Mouse (Mus musculus): Measurements from ENCODE around the gene Txlng. TPM values are rescaled to one million over a fixed set of nuclear protein-coding genes. Genes with fewer than 3 reads are reported as not detected.
A peak's percentile ranks its signal among the peaks of the same experiment; 100 is the strongest.
"Not testable (repeated sequence)": the region's sequence is repeated elsewhere in the genome, so short reads cannot be mapped to it uniquely, and the experiment has no call there.

The Txlng gene
- total RNA-seq (2021), result 10 to 100 TPM; 19.9 to 20.3 TPM
- long read RNA-seq, experiment 1, partial matches to known transcripts, result 12 of 15 reads
- long read RNA-seq, experiment 1, other reads (novel, unspliced or antisense), result 0 of 15 reads
- long read RNA-seq, experiment 2, partial matches to known transcripts, result 3 of 5 reads
- long read RNA-seq, experiment 2, other reads (novel, unspliced or antisense), result 0 of 5 reads

DNA sequence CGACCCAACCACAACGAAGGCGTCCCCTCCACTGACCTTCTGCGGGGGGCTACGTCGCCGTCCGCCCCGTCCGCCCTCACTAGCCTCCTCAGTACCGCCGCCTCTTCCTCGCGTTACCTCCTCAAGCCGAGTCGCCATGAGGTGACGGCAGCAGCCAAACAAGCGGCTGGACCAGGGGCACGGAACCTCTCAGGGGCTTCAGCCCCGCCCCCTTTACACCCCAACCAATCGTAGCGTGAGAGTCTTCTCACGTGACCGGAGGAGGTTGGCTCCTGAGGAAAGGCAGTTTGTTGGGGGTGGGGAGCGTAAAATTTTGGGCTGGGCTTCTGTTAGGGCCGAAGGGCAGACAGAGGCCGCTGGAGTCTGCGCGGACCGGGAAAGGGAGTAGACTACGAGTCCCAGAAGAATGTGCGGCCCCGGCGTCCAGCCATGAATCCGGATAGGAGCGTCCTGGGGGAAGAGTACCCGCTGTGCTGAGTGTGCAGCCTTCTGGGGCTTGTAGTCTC lies at the start of gene Txlng:
Txlng (minus strand) TSS at position 252 of the 506 bp plus-strand sequence.
- DNase-seq (ENCODE audit: low spot score in 2 of 2), result peak; percentile 88 to 96

GRCm38 (mm10) chrX:162878236-162878635 lies 49.0 kb upstream of the Txlng start:
- no peak for DNase-seq (ENCODE audit: low spot score in 2 of 2)

GRCm38 (mm10) chrX:162873761-162874160 lies 44.5 kb upstream of the Txlng start:
- DNase-seq (ENCODE audit: low spot score in 2 of 2), result no peak

- DNase-seq (ENCODE audit: low spot score in 2 of 2), result peak in 1 of 2 experiments; percentile 5
Observed at GRCm38 (mm10) chrX:162871734-162872517, 42.7 kb upstream of the Txlng start.

DNA sequence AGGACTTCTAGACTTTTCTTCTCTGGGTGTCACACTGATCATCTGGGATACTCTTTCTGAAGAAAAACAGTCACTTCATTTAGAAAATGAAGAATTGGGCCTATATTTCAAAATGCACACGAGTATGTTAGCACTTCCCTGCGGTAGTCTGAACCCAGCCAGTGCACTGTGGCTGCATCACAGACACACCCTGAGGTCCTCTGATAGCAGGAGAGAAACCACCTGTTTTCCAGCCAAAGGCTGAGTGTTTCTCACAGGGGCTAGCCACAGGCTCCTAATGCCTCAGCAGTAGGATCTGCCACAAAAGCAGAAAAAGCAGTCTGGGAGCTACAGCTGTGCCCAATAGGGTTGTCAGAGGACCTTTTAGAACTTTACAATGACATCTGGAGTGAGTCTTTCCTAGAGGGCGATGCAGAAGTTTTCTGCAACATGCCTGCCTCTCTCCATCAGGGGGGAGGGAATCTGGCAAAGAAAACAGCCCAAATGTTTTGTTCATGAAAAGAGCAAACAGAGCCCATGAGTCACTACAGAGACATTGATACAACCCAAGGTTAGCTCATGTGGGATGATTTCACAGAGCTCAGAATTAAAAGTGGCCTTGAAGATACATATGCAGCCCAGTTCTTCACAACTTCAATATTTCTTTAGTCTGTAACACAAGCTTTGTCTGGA lies 39.2 kb upstream of the Txlng start:
- DNase-seq (ENCODE audit: low spot score in 2 of 2), result no peak

GRCm38 (mm10) chrX:162848682-162849081 lies 19.4 kb upstream of the Txlng start:
- no peak for DNase-seq (ENCODE audit: low spot score in 2 of 2)

- no peak for DNase-seq (ENCODE audit: low spot score in 2 of 2)
Observed at GRCm38 (mm10) chrX:162845531-162845930, 16.3 kb upstream of the Txlng start.

DNA sequence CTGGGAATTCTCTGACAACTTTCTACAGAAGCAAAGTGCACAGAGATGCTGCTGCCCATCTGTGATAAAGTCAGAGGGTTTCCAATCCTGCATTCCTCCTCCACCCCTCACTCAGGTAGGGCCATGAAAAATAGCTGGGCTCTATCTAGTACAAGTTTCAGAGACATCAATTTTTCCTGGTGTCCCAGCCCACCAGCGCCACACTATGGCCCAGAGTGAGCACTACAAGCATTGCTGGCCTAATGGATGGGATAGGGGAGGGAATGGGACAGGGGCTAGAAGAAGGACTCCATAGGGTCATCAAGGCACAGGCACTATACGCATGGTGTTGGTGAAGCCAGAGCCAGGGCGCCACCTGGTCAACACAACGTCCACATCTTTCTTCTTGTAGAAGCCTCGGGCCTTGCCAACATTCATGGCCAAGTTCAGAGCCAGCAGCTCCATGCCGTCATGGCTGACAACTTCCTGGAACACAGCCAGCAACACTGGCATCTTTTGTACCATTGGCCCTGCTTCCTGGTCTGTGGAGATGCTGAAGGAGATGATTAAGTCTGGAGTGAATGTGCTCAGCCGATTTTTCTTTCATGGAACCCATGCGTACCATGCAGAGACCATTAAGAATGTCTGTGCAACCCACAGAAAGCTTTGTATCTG lies 15.3 kb upstream of the Txlng start:
- no peak for DNase-seq (ENCODE audit: low spot score in 2 of 2)

DNA sequence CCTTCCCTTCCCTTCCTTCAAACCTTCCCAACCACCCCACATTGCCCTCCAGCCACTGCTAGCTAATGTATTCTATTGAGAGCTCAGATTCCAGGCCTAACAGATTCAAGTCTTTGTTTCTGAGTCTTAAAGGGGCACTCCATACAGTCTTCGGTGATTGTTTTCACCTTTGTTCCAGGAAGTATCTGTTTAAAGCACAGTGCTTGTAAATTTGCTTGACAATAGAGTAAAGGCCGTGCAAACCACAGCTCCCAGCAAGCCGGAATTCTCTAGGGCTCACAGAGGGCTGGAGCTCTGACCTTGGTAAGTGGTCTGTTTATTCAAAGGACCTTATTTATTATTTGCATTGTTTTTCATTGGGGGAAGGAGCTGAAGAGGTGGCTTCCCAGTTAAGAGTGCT lies 2.8 kb upstream of the Txlng start:
- DNase-seq (ENCODE audit: low spot score in 2 of 2), result no peak

DNA sequence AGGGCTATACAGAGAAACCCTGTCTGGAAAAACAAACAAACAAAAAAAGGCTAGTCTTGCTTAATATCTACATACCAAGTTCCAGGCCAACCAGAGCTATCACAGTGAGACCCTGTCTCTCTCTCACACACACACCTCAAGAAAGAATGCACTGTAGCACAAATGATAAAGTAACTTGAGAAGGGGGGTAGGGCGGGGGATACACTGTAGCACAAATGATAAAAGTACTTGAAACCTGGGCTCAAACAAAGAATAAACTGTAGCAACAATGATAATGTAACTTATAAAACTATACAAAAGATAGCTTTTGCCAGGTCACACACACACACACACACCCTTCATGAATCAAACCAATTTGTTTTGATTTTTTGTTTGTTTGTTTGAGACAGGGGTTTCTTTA lies 2.3 kb upstream of the Txlng start:
- DNase-seq (ENCODE audit: low spot score in 2 of 2), result no peak

DNA sequence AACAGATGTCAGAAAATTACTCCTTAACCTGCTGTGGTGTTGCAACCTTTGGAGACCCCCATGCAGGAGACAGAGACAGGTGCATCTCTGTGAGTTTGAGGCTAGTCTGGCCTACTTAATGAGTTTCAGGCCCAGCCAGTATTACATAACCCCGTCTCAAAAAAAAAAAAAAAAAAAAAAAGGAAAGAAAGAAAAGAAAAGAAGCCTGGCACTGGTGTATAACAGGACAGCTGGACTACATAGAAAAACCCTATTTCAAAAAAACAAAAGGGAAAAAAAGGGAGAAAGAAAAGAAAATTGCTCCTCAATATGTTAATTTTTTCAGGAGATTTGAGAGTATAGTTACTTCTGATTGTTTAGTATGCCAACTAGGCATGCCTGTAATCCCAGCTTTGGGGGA lies 1.8 kb upstream of the Txlng start:
- DNase-seq (ENCODE audit: low spot score in 2 of 2), result no peak

DNA sequence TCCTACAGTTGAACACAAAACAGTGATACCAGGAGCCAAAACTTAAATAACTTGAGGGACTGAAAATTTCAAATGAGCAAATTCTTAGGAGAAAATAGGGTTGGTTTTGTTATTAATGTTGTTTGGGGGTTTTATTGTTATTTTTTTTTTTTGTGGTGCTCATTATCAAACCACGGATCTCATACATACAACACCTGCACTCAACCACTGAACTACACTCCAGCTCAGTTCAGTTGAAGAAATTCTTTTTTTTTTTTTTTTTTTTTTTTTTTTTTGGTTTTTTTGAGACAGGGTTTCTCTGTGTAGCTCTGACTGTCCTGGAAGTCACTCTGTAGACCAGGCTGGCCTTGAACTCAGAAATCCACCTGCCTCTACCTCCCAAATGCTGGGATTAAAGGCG lies 1.1 kb upstream of the Txlng start:
- not testable (repeated sequence) for DNase-seq (ENCODE audit: low spot score in 2 of 2)

DNA sequence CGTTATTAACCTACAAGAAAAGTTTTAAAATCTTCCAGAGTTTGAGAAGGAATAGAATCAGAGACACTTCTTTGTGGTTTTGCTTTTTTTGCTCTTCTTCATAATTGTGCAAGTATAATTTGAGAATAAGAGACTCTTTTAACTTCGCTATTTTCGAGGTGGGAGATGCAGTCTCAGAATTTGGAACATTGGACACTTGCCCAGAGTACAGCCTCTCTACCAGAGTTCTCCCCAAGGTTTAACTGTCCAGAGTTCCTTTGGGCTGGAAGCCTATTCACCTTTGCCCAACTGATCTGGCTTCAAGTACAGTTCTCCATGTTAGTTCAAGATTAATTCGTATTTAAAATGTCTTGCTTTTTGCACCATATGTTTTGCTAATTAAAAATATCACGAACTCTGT lies 487 bp upstream of the Txlng start:
- DNase-seq (ENCODE audit: low spot score in 2 of 2), result no peak

DNA sequence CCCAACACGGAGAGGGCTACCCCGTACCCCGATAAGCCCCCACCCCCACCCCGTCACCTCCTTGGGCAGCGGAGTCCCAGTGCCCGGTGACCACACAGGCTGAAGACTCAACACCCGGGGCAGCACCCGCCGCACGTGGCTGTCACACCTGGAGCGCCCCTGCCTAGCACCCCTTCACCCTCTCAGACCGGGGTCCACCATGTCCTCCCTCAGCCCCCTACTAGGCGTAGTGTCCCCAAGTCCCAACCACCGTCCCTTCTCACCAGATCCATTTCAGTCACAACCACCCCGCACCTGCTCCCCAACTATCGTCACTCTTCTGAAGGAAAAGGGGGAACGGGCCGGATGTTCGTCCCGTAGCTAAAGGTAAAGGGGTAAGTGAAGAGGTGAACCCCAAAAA lies 471 bp downstream of the Txlng start:
- no peak for DNase-seq (ENCODE audit: low spot score in 2 of 2)

GRCm38 (mm10) chrX:162828016-162828415 lies 1.2 kb downstream of the Txlng start:
- no peak for DNase-seq (ENCODE audit: low spot score in 2 of 2)

DNA sequence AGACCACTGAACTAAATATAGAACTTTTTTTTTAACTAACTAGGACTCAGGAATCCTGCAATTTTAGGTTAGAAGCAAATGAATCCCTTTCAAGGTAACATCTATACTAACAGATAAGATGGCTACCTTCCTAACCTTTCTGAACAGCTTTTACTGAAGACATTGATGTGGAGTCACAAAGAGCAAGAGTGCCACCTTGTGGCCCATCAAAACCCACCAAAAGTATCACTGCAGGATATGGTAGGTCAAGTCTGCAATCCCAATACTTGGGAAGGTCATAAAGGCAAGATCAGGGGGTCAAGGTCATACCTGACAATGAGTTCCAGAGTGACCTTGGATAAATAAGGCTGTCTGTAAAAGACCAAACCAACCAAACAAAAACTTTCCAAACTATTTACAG lies 28.9 kb downstream of the Txlng start:
- DNase-seq (ENCODE audit: low spot score in 2 of 2), result peak in 1 of 2 experiments; percentile 15

DNA sequence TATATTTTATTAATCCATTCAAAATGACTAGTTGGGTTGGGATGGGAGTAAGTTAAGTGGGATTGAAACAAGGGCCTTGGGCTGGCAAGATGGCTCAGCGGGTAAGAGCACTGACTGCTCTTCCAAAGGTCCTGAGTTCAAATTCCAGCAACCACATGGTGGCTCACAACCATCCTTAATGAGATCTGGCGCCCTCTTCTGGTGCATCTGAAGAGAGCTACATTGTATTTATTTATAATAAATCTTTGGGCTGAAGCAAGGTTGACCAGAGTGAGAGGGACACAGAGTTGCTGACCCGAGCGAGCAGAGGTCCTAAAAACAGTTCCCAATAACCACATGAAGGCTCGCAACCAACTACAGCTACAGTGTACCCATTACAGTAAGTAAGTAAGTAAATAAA lies 37.9 kb downstream of the Txlng start:
- DNase-seq (ENCODE audit: low spot score in 2 of 2), result not testable (repeated sequence)

GRCm38 (mm10) chrX:162788372-162788771 lies 40.9 kb downstream of the Txlng start:
- DNase-seq (ENCODE audit: low spot score in 2 of 2), result no peak

GRCm38 (mm10) chrX:162770726-162771125 lies 58.5 kb downstream of the Txlng start:
- DNase-seq (ENCODE audit: low spot score in 2 of 2), result no peak

DNA sequence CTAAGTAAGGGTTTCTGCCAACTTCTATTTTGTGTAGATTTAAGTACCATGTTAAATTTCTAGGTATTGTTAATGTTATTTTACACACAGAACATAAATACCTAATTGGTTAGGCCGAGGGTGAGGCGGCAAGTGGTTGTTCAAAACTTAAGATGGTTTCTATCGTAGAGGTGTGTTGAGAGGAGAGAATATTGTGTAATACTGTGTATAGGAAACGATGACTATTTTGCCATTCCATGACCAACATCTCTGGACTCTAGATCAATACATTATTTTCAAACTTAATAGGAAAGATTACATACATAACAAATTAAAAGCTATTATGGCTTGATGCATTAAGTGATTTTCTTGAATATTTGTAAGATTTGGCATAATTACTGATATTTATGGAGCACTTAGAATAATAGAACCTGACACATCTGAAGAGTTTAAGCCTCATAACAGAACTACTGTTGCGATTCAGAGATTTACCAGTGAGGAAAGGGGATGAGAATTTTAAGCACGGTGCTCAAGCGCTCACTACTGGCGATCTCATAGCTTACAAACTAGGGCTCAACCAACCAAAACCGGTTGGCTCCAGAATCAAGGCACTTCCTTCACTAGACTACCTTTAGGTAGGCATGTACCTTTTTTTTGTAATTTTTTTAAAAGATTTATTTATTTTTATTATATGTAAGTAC lies 67.4 kb downstream of the Txlng start:
- no peak for DNase-seq (ENCODE audit: low spot score in 2 of 2)

DNA sequence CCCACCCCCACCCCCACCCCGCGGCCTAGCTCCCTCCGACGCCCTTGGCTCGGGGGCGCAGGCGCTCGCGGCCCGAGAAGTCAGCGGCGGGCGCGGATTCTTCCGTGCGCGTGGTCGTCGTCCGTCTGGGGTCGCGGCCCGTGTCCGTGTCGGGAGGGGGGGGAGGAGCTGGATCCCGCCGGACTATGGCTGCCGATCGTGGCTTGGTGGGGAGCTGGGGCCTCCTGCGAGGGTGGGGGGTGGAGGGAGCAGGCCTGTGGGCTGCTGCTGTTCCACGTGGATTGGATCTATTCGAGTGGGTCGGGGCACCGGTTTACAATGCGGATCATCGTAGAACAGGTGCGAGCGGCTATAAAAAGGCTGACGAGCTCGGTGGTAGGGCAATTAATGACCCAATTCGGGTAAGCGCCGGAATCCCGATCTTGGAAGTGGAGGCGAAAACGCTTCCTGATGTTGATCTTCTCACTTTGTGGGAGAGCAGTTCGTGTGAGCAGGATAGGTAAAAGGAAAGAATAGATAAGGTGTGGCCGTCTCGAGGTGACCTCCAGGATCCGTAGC lies 68.2 kb downstream of the Txlng start:
- DNase-seq (ENCODE audit: low spot score in 2 of 2), result peak in 1 of 2 experiments; percentile 11
